Mouse (Mus musculus): ENCODE data around the gene B4galt3. TPM values are rescaled to one million over a fixed set of nuclear protein-coding genes. Genes with fewer than 3 reads are reported as not detected.
A peak's percentile ranks its signal among the peaks of the same experiment; 100 is the strongest.

The B4galt3 gene
- total and polyA plus RNA-seq, 3 experiments, result 16.8 to 33.1 TPM; not detected in 1

DNA sequence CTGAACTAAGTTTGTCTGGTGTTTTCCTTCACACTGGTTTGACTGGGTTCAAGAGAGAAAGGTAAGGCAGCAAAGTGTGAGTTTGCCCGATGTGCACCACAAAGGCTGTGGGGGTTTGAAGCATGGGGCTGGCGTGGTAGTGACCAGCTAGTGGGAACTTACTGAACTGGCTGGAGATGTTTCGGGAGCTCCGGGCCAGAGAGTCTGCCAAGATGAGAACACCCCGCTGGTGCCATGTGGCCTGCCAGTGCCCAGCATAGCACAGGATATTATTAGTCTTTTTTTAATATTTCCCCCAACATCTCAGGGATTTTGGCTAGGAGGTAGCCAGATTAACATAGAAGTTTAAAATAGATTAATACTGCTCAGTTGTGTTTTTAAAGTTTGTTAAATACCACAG is 50.0 kb downstream of the B4galt3 start:
- Histone ChIP-seq H3K79me2 (ENCODE audit: control insufficient read depth, insufficient read depth, low read length, poor library complexity) (no peaks in the 10 kb centered on the region), H3K4me3 (ENCODE audit: control insufficient read depth in 1 of 2, insufficient read depth in 1 of 2, low read depth in 2 of 2, low read length in 2 of 2) (no peak overlapping the region), H3K27me3 (ENCODE audit: control insufficient read depth in 1 of 2, insufficient read depth in 2 of 2, low read length in 2 of 2) (no peaks in the 10 kb centered on the region), H3K9me3 (replicated peaks; ENCODE audit: insufficient read depth, low read length) (no peaks in the 10 kb centered on the region), H3K36me3 (ENCODE audit: control insufficient read depth in 1 of 2, insufficient read depth in 2 of 2, low read length in 2 of 2) (peaks cover 0 to 2% of the 10 kb centered on the region in 2 experiments; a peak in 1 of 4 replicates), H3K27ac (ENCODE audit: control insufficient read depth, low read depth, low read length) (no peak overlapping the region), H3K4me1 (ENCODE audit: control insufficient read depth in 1 of 2, insufficient read depth in 2 of 2, low read length in 2 of 2) (no peaks in the 10 kb centered on the region), H3K9ac (ENCODE audit: control insufficient read depth, low read depth, low read length, poor library complexity, severe bottlenecking) (no peak overlapping the region)
- TF ChIP-seq ZC3H11A (IDR thresholded peaks at IDR 0.05; ENCODE audit: low read depth, low read length) (no peak), MXI1 (IDR thresholded peaks at IDR 0.05; ENCODE audit: low read depth, low read length) (no peak), CTCF (IDR thresholded peaks at IDR 0.05 in 2 of 3, conservative IDR thresholded peaks at IDR 0.05 in 1 of 3; ENCODE audit: control insufficient read depth in 1 of 3, insufficient read depth in 1 of 3, low read depth in 2 of 3, low read length in 3 of 3, poor library complexity in 1 of 3, severe bottlenecking in 1 of 3) (no peak), POLR2A (IDR thresholded peaks at IDR 0.05; ENCODE audit: control insufficient read depth in 1 of 2, insufficient read depth in 1 of 2, low read depth in 1 of 2, low read length in 2 of 2, poor library complexity in 1 of 2) (no peak), MEF2A (IDR thresholded peaks at IDR 0.05; ENCODE audit: extremely low read depth, insufficient replicate concordance, low read depth, low read length, poor library complexity, severe bottlenecking) (no peak), MYB (IDR thresholded peaks at IDR 0.05; ENCODE audit: low read depth, low read length) (no peak), USF2 (IDR thresholded peaks at IDR 0.05; ENCODE audit: borderline replicate concordance in 1 of 2, insufficient read depth in 1 of 2, low read depth in 1 of 2, low read length in 2 of 2) (no peak), GATA1 (IDR thresholded peaks at IDR 0.05; ENCODE audit: low read depth, low read length) (no peak), TCF12 (IDR thresholded peaks at IDR 0.05; ENCODE audit: low read depth, low read length) (no peak), ETS1 (IDR thresholded peaks at IDR 0.05; ENCODE audit: low read depth, low read length) (no peak), MYC (IDR thresholded peaks at IDR 0.05; ENCODE audit: low read depth, low read length) (no peak), USF1 (IDR thresholded peaks at IDR 0.05; ENCODE audit: low read depth, low read length) (no peak)
- DNase-seq (ENCODE audit: low read depth, low spot score), result no peak

DNA sequence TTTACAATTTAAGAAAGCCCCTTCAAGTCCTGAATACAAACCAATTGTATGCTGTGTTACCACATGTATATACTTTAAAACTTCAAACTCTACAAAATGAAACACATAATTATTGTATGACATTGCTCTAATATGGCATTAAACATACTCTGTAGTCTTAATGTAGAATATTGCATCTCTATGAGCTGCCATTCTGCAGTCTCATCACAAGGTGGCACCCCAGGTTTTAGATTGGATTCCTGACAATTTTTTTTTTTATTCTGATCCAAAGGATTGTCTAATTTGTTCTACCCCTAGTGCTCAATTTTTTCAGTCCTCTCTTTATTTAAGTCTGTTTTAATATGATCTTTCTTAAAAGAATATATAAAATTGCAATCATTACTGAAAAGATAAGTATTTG is 51.3 kb downstream of the B4galt3 start:
- H3K27me3 ChIP-seq (ENCODE audit: control insufficient read depth in 1 of 2, insufficient read depth in 2 of 2, low read length in 2 of 2), result no peaks in the 10 kb centered on the region
- no peaks in the 10 kb centered on the region for H3K9me3 ChIP-seq (replicated peaks; ENCODE audit: insufficient read depth, low read length)
- DNase-seq (ENCODE audit: low read depth, low spot score), result peak; percentile 63
- no peak overlapping the region for H3K4me3 ChIP-seq (ENCODE audit: control insufficient read depth in 1 of 2, insufficient read depth in 1 of 2, low read depth in 2 of 2, low read length in 2 of 2)
- H3K27ac ChIP-seq (ENCODE audit: control insufficient read depth, low read depth, low read length), result no peak overlapping the region
- peaks cover 7% of the 10 kb centered on the region for H3K79me2 ChIP-seq (ENCODE audit: control insufficient read depth, insufficient read depth, low read length, poor library complexity)
- no peaks in the 10 kb centered on the region for H3K4me1 ChIP-seq (ENCODE audit: control insufficient read depth in 1 of 2, insufficient read depth in 2 of 2, low read length in 2 of 2)
- TF ChIP-seq TBP (IDR thresholded peaks at IDR 0.05; ENCODE audit: low read depth, low read length) (no peak), ETS1 (IDR thresholded peaks at IDR 0.05; ENCODE audit: low read depth, low read length) (no peak), UBTF (IDR thresholded peaks at IDR 0.05; ENCODE audit: borderline replicate concordance, insufficient read depth, low read depth, low read length) (no peak), BHLHE40 (IDR thresholded peaks at IDR 0.05; ENCODE audit: borderline replicate concordance, low read depth, low read length) (no peak), MAFK (IDR thresholded peaks at IDR 0.05; ENCODE audit: borderline replicate concordance, low read depth, low read length) (no peak), GABPA (IDR thresholded peaks at IDR 0.05; ENCODE audit: low read depth, low read length) (no peak), POLR2AphosphoS5 (IDR thresholded peaks at IDR 0.05; ENCODE audit: borderline replicate concordance, low read depth, low read length) (no peak), MAX (IDR thresholded peaks at IDR 0.05; ENCODE audit: low read length) (no peak), MAZ (IDR thresholded peaks at IDR 0.05; ENCODE audit: low read depth, low read length) (no peak), MEF2A (IDR thresholded peaks at IDR 0.05; ENCODE audit: extremely low read depth, insufficient replicate concordance, low read depth, low read length, poor library complexity, severe bottlenecking) (no peak), ZC3H11A (IDR thresholded peaks at IDR 0.05; ENCODE audit: low read depth, low read length) (peak; percentile 43; the same call in 1 of the 2 replicates), NELFE (IDR thresholded peaks at IDR 0.05; ENCODE audit: low read depth, low read length) (no peak), RAD21 (IDR thresholded peaks at IDR 0.05; ENCODE audit: low read depth, low read length) (peak; percentile 70), SIN3A (IDR thresholded peaks at IDR 0.05; ENCODE audit: low read length) (peak; percentile 34; the same call in 1 of the 2 replicates), ZNF384 (IDR thresholded peaks at IDR 0.05; ENCODE audit: low read depth, low read length) (peak; percentile 98), MXI1 (IDR thresholded peaks at IDR 0.05; ENCODE audit: low read depth, low read length) (no peak), SMC3 (IDR thresholded peaks at IDR 0.05; ENCODE audit: low read depth, low read length) (peak; percentile 67), ZKSCAN1 (IDR thresholded peaks at IDR 0.05; ENCODE audit: low read depth, low read length) (no peak), CTCF (IDR thresholded peaks at IDR 0.05 in 2 of 3, conservative IDR thresholded peaks at IDR 0.05 in 1 of 3; ENCODE audit: control insufficient read depth in 1 of 3, insufficient read depth in 1 of 3, low read depth in 2 of 3, low read length in 3 of 3, poor library complexity in 1 of 3, severe bottlenecking in 1 of 3) (peak in 2 of 3 experiments; percentile 41 to 77; a peak in 4 of 6 replicates), KAT2A (conservative IDR thresholded peaks at IDR 0.05; ENCODE audit: low read depth, low read length) (no peak), E2F4 (IDR thresholded peaks at IDR 0.05; ENCODE audit: borderline replicate concordance, low read depth, low read length) (no peak), ELF1 (IDR thresholded peaks at IDR 0.05; ENCODE audit: low read depth, low read length) (no peak), GATA1 (IDR thresholded peaks at IDR 0.05; ENCODE audit: low read depth, low read length) (no peak), ZMIZ1 (IDR thresholded peaks at IDR 0.05; ENCODE audit: low read depth, low read length) (no peak)
- H3K9ac ChIP-seq (ENCODE audit: control insufficient read depth, low read depth, low read length, poor library complexity, severe bottlenecking), result no peak overlapping the region
- H3K36me3 ChIP-seq (ENCODE audit: control insufficient read depth in 1 of 2, insufficient read depth in 2 of 2, low read length in 2 of 2), result peaks cover 2 to 5% of the 10 kb centered on the region in 2 experiments; a peak in 3 of 4 replicates
